Mouse (Mus musculus): ENCODE measurements around the gene Fig4. TPM values are rescaled to one million over a fixed set of nuclear protein-coding genes. Genes with fewer than 3 reads are reported as not detected.

Fig4 gene
- polyA plus RNA-seq, 1 experiment from 2014 or later: 24.0 TPM

DNA sequence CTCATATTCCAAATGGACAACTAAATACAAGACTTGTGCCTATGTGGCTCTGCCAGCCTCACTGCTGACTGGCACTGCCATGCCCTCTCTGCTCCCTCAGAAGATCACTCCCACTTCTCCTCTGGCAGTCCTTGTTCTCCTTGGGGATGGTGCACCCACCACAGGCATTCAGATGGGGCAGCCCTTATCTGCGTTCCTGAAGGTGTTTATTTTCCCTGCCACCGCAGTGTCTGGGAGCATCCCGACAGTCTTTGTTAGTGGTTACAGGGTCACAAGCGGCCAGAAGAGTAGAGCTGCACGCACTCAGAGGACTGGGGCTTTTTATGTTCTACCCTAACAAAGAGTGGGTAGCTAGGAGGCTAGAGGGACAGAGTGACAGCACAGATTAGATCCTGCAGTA is 98.9 kb downstream of the Fig4 start:
- Histone ChIP-seq H3K27ac (no peak overlapping the region), H3K36me3 (ENCODE audit: poor library complexity, severe bottlenecking) (no peaks in the 10 kb centered on the region), H3K4me1 (no peaks in the 10 kb centered on the region), H3K4me3 (no peak overlapping the region), H3K4me2 (no peak overlapping the region), H3K9ac (no peak overlapping the region), H3K9me3 (replicated peaks) (no peaks in the 10 kb centered on the region), H3K27me3 (no peaks in the 10 kb centered on the region)
- WGBS: 77% methylated on average over 5 of the region's 5 CpGs
- ATAC-seq: no peak

DNA sequence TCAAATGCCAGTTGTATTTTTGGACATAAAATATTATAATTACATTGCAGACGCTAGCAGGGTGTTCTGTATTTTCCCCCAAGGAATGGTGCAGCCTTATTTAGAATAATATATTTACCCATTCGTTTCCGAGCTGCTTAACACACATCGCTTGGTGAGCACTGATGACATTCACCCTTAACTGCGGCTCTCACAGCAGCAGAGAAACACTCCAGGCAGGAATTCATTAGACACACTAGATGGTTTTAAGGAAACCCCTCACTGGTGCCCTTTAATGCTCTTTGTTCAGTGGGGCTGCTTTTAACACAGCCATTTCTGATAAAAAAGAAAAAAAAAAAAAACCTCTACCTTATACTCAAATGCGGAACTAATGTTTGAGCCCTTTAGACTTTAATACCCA is 104.3 kb downstream of the Fig4 start:
- WGBS: 52% methylated on average over 6 of the region's 6 CpGs
- Histone ChIP-seq H3K27me3 (no peaks in the 10 kb centered on the region), H3K4me1 (no peaks in the 10 kb centered on the region), H3K36me3 (ENCODE audit: poor library complexity, severe bottlenecking) (no peaks in the 10 kb centered on the region), H3K4me3 (no peak overlapping the region), H3K4me2 (no peak overlapping the region), H3K27ac (no peak overlapping the region), H3K9ac (no peak overlapping the region), H3K9me3 (replicated peaks) (no peaks in the 10 kb centered on the region)
- no peak for ATAC-seq

DNA sequence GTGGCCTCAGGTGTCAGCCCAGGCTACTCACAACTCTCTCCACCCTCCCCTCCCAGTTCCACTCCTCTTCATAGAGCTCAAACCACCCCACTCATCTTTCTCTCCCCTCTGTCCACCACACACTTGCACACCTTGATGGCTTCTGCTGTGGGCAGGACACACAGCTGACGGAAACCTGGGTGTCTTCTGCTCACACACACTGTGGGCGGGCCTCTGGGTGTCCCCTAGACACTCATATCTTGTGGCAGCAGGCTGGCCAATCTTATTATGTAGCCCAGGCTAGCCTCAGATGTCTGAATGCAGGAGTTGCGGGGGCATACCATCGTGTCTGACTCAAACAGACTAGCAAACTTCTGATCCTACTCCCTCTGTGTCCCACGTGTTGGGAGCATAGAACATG is 105.3 kb downstream of the Fig4 start:
- no peaks in the 10 kb centered on the region for H3K36me3 ChIP-seq (ENCODE audit: poor library complexity, severe bottlenecking)
- no peak overlapping the region for H3K27ac ChIP-seq
- no peak for ATAC-seq
- no peak overlapping the region for H3K9ac ChIP-seq
- H3K4me1 ChIP-seq: no peaks in the 10 kb centered on the region
- H3K27me3 ChIP-seq: no peaks in the 10 kb centered on the region
- 91% methylated on average over 5 of the region's 5 CpGs for WGBS
- no peak overlapping the region for H3K4me2 ChIP-seq
- H3K4me3 ChIP-seq: no peak overlapping the region
- no peaks in the 10 kb centered on the region for H3K9me3 ChIP-seq (replicated peaks)

DNA sequence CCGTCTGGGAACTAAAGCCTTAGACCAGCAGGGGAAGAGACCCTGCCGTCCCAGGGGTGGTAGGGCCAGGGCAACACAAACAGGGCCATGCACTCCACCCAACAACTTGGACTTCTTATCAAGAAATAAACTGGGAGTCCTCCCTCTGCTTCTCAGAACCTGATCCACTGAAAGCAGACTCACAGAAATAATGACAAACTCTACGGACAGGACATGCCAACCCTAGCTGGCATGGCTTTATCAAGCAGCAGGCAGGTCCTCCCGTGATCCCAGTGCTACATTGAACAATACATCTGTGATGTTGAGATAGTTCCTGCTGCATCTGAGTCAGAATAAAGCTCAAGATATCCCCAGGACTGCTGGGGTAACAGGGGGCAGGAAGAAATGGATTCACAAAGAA is 106.8 kb downstream of the Fig4 start:
- no peak for ATAC-seq
- H3K4me2 ChIP-seq: no peak overlapping the region
- H3K4me3 ChIP-seq: no peak overlapping the region
- H3K36me3 ChIP-seq (ENCODE audit: poor library complexity, severe bottlenecking): no peaks in the 10 kb centered on the region
- no peaks in the 10 kb centered on the region for H3K27me3 ChIP-seq
- WGBS: 79% methylated on average over 4 of the region's 4 CpGs
- no peaks in the 10 kb centered on the region for H3K4me1 ChIP-seq
- H3K9me3 ChIP-seq (replicated peaks): no peaks in the 10 kb centered on the region
- H3K9ac ChIP-seq: no peak overlapping the region
- no peak overlapping the region for H3K27ac ChIP-seq

DNA sequence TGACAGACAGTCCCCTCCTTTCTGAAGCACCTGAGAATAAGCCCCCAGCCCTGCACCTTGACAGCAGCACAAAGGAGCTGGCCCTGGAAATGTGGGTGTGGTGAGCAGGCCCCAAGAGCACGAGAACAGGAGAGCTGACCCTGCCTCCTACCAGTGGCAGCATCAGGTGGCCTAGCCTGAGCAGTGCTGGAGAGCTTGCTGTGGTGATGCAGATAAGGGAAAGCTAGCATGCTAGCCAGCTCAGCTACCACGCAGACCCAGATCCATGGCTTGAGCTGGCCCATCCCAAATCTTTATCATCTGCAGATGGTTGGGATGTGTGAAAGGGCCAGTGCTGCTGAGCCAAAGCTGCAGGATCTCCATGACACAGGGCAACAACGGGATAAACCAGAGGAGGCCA is 113.7 kb downstream of the Fig4 start:
- no peak for ATAC-seq
- no peaks in the 10 kb centered on the region for H3K27me3 ChIP-seq
- no peak overlapping the region for H3K9ac ChIP-seq
- H3K4me1 ChIP-seq: no peaks in the 10 kb centered on the region
- no peak overlapping the region for H3K4me3 ChIP-seq
- H3K4me2 ChIP-seq: no peak overlapping the region
- H3K36me3 ChIP-seq (ENCODE audit: poor library complexity, severe bottlenecking): peaks cover 5% of the 10 kb centered on the region; the same call in 1 of the 2 replicates
- WGBS: 76% methylated on average over 3 of the region's 3 CpGs
- no peaks in the 10 kb centered on the region for H3K9me3 ChIP-seq (replicated peaks)
- no peak overlapping the region for H3K27ac ChIP-seq

DNA sequence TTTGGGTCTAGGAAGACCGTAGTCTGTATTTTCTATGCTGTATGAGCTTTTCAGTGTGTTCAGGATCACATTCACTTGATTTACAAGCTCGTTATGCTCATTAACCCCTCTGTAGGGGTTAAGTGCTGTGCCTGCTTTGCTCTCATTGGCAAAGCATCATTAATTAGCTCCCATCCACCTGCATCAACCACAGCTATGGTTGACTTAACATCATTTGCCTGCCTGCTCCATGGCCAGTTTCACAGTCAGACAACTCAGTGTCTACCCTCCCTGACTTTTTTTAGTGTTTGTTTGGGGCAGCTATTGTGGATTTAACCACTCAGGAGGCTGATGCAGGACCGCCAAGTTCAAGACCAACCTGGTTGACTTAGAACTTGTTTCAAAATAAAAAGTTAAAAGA is 119.1 kb downstream of the Fig4 start:
- no peaks in the 10 kb centered on the region for H3K4me1 ChIP-seq
- 54% methylated on average over 3 of the region's 3 CpGs for WGBS
- no peak overlapping the region for H3K9ac ChIP-seq
- no peak overlapping the region for H3K4me2 ChIP-seq
- peaks cover 5% of the 10 kb centered on the region; the same call in 1 of the 2 replicates for H3K36me3 ChIP-seq (ENCODE audit: poor library complexity, severe bottlenecking)
- H3K27ac ChIP-seq: no peak overlapping the region
- no peaks in the 10 kb centered on the region for H3K9me3 ChIP-seq (replicated peaks)
- no peaks in the 10 kb centered on the region for H3K27me3 ChIP-seq
- ATAC-seq: no peak
- H3K4me3 ChIP-seq: no peak overlapping the region

DNA sequence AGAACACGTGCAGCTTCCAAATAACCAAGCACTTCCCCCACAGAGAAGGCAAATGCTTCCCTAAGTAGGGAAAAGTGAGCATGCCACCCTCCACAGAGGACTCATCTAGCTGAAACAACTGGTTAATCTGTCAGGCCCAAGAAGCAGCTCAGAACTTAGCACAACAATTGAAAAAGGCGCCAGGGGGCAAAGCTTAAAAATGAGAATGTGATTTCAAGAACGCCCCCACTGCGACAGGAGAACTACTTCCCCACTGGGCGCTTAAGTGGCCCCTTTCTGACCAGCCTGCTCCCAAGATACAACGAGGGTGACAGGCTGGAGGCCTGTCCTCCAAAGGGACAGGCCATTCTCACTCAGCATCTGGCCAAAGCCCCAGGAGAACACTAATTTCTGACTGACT is 120.4 kb downstream of the Fig4 start:
- no peak overlapping the region for H3K27ac ChIP-seq

DNA sequence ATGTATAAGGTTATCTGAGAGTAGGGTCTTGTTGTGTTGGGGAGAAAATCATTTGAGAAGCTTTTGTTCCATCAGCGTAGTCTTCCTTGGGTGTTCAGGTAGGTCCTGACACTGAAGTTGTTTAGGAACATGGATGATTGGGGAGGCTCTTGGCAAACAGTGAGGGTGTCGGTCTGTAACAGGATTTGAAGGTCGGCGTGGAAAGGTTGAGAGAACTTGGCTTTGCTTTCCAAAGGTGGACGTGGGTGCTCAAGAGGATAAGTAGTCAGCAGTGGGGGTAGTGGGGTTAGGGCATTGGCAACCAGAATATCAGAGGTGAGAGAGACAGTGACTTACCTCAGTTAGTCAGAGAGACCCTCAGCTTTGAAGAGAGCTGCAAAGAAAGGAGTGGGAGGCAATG is 136.9 kb downstream of the Fig4 start:
- WGBS: 93% methylated on average over 5 of the region's 5 CpGs
- H3K36me3 ChIP-seq (ENCODE audit: poor library complexity, severe bottlenecking): no peaks in the 10 kb centered on the region
- H3K9me3 ChIP-seq (replicated peaks): no peaks in the 10 kb centered on the region
- no peak overlapping the region for H3K9ac ChIP-seq
- ATAC-seq: no peak
- H3K4me1 ChIP-seq: no peaks in the 10 kb centered on the region
- no peaks in the 10 kb centered on the region for H3K27me3 ChIP-seq
- H3K4me2 ChIP-seq: no peak overlapping the region
- no peak overlapping the region for H3K27ac ChIP-seq
- H3K4me3 ChIP-seq: no peak overlapping the region

More for the DNA sequence above, 120.4 kb downstream of the Fig4 start:
- Histone ChIP-seq H3K27me3 (no peaks in the 10 kb centered on the region), H3K9ac (no peak overlapping the region), H3K4me1 (no peaks in the 10 kb centered on the region), H3K4me2 (no peak overlapping the region), H3K9me3 (replicated peaks) (no peaks in the 10 kb centered on the region), H3K4me3 (no peak overlapping the region), H3K36me3 (ENCODE audit: poor library complexity, severe bottlenecking) (peaks cover 5% of the 10 kb centered on the region; the same call in 1 of the 2 replicates)
- 10% methylated on average over 6 of the region's 6 CpGs for WGBS
- ATAC-seq: no peak

DNA sequence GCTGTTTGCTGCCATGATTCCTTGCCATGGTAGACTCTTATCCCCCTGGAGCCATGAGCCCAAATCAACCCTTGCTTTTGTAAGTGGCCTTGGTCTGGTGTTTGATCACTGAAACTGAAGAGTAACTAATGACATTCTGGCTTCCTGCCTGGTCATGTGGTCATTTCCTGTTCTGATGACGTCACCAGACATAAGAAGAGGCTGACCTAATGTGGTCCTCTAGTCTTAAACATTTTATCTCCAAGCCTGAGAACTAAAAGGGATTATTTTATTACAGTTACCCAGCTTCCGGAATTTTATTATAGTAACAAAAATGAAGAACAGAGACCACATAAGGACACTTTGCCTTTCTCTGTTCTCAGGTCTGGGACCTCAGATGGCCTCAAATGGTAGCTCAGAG is 140.0 kb downstream of the Fig4 start:
- Histone ChIP-seq H3K4me3 (no peak overlapping the region), H3K9me3 (replicated peaks) (no peaks in the 10 kb centered on the region), H3K27ac (no peak overlapping the region), H3K27me3 (no peaks in the 10 kb centered on the region), H3K4me2 (no peak overlapping the region), H3K36me3 (ENCODE audit: poor library complexity, severe bottlenecking) (no peaks in the 10 kb centered on the region), H3K9ac (no peak overlapping the region), H3K4me1 (no peaks in the 10 kb centered on the region)
- ATAC-seq: no peak
- 86% methylated on average over 2 of the region's 2 CpGs for WGBS

DNA sequence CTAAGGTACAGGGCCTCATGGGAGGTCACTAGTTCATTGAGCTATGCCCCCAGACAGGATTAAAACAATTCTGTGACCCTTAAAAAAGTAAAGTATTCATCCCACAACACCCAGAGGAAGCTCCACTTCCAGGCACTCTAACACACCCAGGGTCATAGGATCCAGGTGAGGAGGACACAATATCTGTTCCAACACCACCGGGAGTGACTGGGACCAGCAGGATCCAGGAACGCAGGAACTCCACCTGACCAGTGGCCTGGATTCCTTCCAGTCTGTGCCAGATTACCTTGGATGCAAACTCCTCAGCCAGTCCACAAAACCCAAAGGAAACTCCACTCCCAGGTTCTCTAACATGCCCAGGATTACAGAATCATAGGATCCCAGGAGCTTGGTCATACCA is 145.8 kb downstream of the Fig4 start:
- 95% methylated on average over 2 of the region's 2 CpGs for WGBS
- H3K9me3 ChIP-seq (replicated peaks): no peaks in the 10 kb centered on the region
- no peaks in the 10 kb centered on the region for H3K4me1 ChIP-seq
- H3K4me2 ChIP-seq: no peak overlapping the region
- no peak overlapping the region for H3K4me3 ChIP-seq
- no peak for ATAC-seq
- no peaks in the 10 kb centered on the region for H3K36me3 ChIP-seq (ENCODE audit: poor library complexity, severe bottlenecking)
- H3K9ac ChIP-seq: no peak overlapping the region
- H3K27me3 ChIP-seq: no peaks in the 10 kb centered on the region
- no peak overlapping the region for H3K27ac ChIP-seq

DNA sequence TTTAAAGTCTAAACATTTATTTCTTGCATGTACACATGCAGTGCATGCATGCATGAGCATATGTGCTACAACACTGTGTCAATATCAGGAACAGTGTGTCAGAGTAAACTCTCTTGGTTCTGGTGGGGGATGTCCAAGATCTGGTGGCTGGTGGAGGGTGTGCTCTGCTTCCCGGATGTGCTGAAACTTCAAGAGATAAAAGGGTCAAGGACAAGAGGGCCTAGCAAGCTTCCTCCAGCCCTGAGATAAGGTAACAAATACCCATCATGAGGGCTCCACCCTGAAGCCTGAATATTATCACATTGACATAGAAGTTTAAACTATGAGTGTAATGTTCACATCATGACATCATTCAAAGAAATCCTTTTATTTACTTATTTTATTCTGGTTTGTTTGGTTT is 146.4 kb downstream of the Fig4 start:
- WGBS: 97% methylated on average over 1 of the region's 1 CpGs
- no peak for ATAC-seq
- H3K27ac ChIP-seq: no peak overlapping the region

DNA sequence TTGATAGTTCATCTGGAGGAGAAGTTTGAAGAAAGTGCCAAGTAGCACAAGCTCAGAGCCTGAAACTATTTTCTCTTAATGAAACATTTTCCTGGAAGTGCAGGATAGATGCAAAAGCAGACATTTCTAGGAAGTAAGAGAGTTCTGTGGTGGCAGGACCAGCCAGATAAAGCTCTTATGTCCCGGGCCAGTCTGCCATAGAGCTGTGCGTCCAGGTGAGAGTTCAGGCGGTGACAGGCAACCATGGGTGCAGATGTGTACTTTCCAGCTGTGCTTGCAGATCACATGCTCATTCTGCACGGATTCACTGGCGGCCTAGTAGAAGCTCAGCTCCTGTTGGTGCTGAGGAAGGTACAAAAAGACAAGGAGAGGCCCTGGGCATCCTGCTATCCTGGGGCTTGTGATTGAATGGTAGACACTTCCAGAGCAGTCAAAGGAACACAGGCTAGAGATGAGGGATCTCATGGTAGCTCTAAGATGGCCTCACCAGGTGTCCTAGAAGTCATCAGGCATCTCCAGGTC is 149.8 kb downstream of the Fig4 start:
- 92% methylated on average over 5 of the region's 5 CpGs for WGBS
- H3K27me3 ChIP-seq: no peaks in the 10 kb centered on the region
- no peak overlapping the region for H3K9ac ChIP-seq
- no peaks in the 10 kb centered on the region for H3K4me1 ChIP-seq
- H3K36me3 ChIP-seq (ENCODE audit: poor library complexity, severe bottlenecking): no peaks in the 10 kb centered on the region
- H3K4me2 ChIP-seq: no peak overlapping the region
- H3K27ac ChIP-seq: no peak overlapping the region
- H3K9me3 ChIP-seq (replicated peaks): no peaks in the 10 kb centered on the region
- no peak for ATAC-seq
- H3K4me3 ChIP-seq: no peak overlapping the region

More for the DNA sequence above, 146.4 kb downstream of the Fig4 start:
- H3K36me3 ChIP-seq (ENCODE audit: poor library complexity, severe bottlenecking): no peaks in the 10 kb centered on the region
- H3K4me1 ChIP-seq: no peaks in the 10 kb centered on the region
- no peaks in the 10 kb centered on the region for H3K9me3 ChIP-seq (replicated peaks)
- H3K4me3 ChIP-seq: no peak overlapping the region
- no peaks in the 10 kb centered on the region for H3K27me3 ChIP-seq
- H3K9ac ChIP-seq: no peak overlapping the region
- H3K4me2 ChIP-seq: no peak overlapping the region

DNA sequence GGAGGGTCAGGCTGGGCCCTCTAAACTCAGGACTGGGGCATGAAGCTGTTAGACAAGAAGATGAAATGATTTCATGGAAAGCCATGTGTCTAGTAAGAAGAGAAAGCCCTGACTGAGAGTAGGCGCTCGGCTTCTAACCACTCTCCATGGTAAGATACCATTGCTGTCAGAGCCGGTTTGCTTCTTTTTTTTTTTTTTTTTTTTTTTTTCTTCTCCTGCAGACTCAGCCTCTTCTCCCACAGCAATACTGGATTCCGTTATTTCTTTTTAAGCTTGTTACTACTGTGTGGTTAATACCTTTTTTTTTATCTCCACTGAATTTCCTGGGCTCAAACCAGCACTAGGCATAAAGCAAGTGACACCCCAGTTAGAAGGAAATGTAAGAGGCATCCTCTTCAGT is 151.2 kb downstream of the Fig4 start:
- no peak for ATAC-seq
- Histone ChIP-seq H3K27ac (no peak overlapping the region), H3K36me3 (ENCODE audit: poor library complexity, severe bottlenecking) (no peaks in the 10 kb centered on the region), H3K4me1 (no peaks in the 10 kb centered on the region), H3K9ac (no peak overlapping the region), H3K27me3 (no peaks in the 10 kb centered on the region), H3K4me2 (no peak overlapping the region), H3K4me3 (no peak overlapping the region), H3K9me3 (replicated peaks) (no peaks in the 10 kb centered on the region)
- 75% methylated on average over 4 of the region's 4 CpGs for WGBS
